Mouse (Mus musculus): ENCODE results near the gene Fermt3.

Fermt3 gene

GRCm38 (mm10) chr19:7039088-7039720 lies 19.9 kb upstream of the Fermt3 start:
- DNase-seq (ENCODE audit: low spot score), result peak; percentile 62

GRCm38 (mm10) chr19:7034006-7034405 lies 14.7 kb upstream of the Fermt3 start:
- DNase-seq (ENCODE audit: low spot score), result no peak

- no peak for DNase-seq (ENCODE audit: low spot score)
Measured at GRCm38 (mm10) chr19:7029531-7029930, 10.3 kb upstream of the Fermt3 start.

GRCm38 (mm10) chr19:7020224-7020641 lies 964 bp upstream of the Fermt3 start:
- DNase-seq (ENCODE audit: low spot score), result peak; percentile 71

GRCm38 (mm10) chr19:7018546-7018945 lies 723 bp downstream of the Fermt3 start:
- no peak for DNase-seq (ENCODE audit: low spot score)

- DNase-seq (ENCODE audit: low spot score), result peak; percentile 83
Measured at GRCm38 (mm10) chr19:7017541-7018457, 1.5 kb downstream of the Fermt3 start.

- no peak for DNase-seq (ENCODE audit: low spot score)
Measured at GRCm38 (mm10) chr19:7014481-7015135, 4.7 kb downstream of the Fermt3 start.

GRCm38 (mm10) chr19:7013984-7014383 lies 5.3 kb downstream of the Fermt3 start:
- DNase-seq (ENCODE audit: low spot score), result no peak

GRCm38 (mm10) chr19:7012426-7012825 lies 6.8 kb downstream of the Fermt3 start:
- no peak for DNase-seq (ENCODE audit: low spot score)

- no peak for DNase-seq (ENCODE audit: low spot score)
Measured at GRCm38 (mm10) chr19:7006892-7007593, 12.2 kb downstream of the Fermt3 start.

- DNase-seq (ENCODE audit: low spot score), result no peak
Measured at GRCm38 (mm10) chr19:6999360-7000063, 19.8 kb downstream of the Fermt3 start.

GRCm38 (mm10) chr19:6997721-6998290 lies 21.5 kb downstream of the Fermt3 start:
- DNase-seq (ENCODE audit: low spot score), result no peak

GRCm38 (mm10) chr19:6996006-6996405 lies 23.3 kb downstream of the Fermt3 start, which contains the start of the genes Nudt22 and Trpt1:
Nudt22 (minus strand) TSS chr19:6996117.
Trpt1 (plus strand) TSS chr19:6996131.
- DNase-seq (ENCODE audit: low spot score), result peak; percentile 80

- no peak for DNase-seq (ENCODE audit: low spot score)
Measured at GRCm38 (mm10) chr19:6995255-6995991, 23.8 kb downstream of the Fermt3 start.

GRCm38 (mm10) chr19:6994489-6994888 lies 24.8 kb downstream of the Fermt3 start:
- DNase-seq (ENCODE audit: low spot score), result no peak

- DNase-seq (ENCODE audit: low spot score), result no peak
Measured at GRCm38 (mm10) chr19:6994002-6994401, 25.3 kb downstream of the Fermt3 start.

GRCm38 (mm10) chr19:6993011-6993770 lies 26.1 kb downstream of the Fermt3 start:
- DNase-seq (ENCODE audit: low spot score), result no peak

GRCm38 (mm10) chr19:6992011-6992858 lies 27.0 kb downstream of the Fermt3 start, which contains the start of gene Dnajc4:
Dnajc4 (minus strand) TSS chr19:6992572.
- peak; percentile 98 for DNase-seq (ENCODE audit: low spot score)
